Mouse (Mus musculus) E14TG2a.4 (cell line): ENCODE data around the gene Ube2j2.

Source experiments
- H3K27me3 ChIP-seq: 2 replicates; pipeline ENCODE4 v1.6.1; 2014; ENCODE audit warnings: low read length, control low read depth; ENCODE audit not compliant: insufficient read depth
- H3K36me3 ChIP-seq: 2 replicates; pipeline ENCODE4 v1.6.1; 2014; ENCODE audit warnings: low read length, control low read depth; ENCODE audit not compliant: insufficient read depth
- H3K4me1 ChIP-seq: replicated peaks from 2 replicates; pipeline ENCODE4 v1.6.1; 2014; ENCODE audit warnings: low read depth, low read length, control low read depth
- H3K4me3 ChIP-seq: replicated peaks from 2 replicates; pipeline ENCODE4 v1.5.1; 2014; ENCODE audit warnings: mild to moderate bottlenecking, low read length
- H3K9me3 ChIP-seq: 2 replicates; pipeline ENCODE4 v1.6.1; 2014; ENCODE audit warnings: low read length, control low read depth
- CTCF ChIP-seq: conservative IDR thresholded peaks from 2 replicates; pipeline ENCODE4 v1.5.1; 2014; ENCODE audit warnings: low read length
- NANOG ChIP-seq: IDR thresholded peaks from 2 replicates; pipeline ENCODE4 v1.6.1; 2014; ENCODE audit warnings: borderline replicate concordance, low read length, mixed read lengths
- POU5F1 ChIP-seq: IDR thresholded peaks from 2 replicates; pipeline ENCODE4 v1.6.1; 2014; ENCODE audit warnings: low read length, borderline replicate concordance

The Ube2j2 gene

DNA sequence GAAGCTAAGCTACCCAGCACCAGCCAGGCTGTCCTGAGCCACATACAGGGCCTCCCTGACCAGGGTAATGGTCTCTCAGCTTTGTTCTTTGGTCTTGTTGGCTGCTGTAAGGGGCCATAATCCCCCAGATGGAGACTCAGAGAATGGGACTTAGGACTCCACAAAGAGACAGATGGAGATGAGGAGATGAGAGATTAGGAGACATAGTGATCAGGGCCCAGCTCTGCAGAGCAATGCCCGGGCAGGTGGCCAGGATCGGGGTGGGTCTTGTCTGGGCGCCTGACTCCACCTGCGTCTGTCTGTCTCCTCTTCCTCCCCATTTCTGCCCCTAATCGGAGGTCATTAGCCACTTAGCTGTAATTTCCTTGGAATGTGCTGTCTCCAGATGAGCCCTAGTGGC lies 26.7 kb downstream of the Ube2j2 start:
- Histone ChIP-seq H3K27me3 (no peaks in the 10 kb centered on the region; the same call in 1 of the 2 replicates), H3K9me3 (no peaks in the 10 kb centered on the region), H3K36me3 (peaks cover 21% of the 10 kb centered on the region), H3K4me1 (peaks cover 20% of the 10 kb centered on the region), H3K4me3 (no peak overlapping the region)
- TF ChIP-seq POU5F1 (no peak), CTCF (no peak), NANOG (no peak)

DNA sequence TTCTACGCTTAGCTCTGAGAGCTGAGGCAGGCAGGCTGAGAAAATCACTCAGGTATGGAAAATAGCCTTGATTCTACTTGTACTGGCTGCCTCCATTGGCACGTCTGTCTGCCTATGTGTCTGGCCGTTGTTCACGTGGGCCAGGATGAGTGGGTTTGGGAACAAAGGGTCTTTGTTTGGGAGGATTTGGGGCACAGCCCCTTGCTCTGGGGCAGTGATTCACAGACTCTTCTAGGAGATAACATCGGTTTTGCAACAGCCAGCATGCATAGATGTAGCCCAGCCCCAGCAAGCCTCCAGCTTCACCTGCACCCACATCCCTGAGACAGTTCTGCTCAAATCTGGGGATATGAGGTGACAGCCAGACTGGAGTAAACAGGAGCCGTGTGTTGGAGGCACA lies 29.0 kb downstream of the Ube2j2 start:
- Histone ChIP-seq H3K27me3 (no peaks in the 10 kb centered on the region; the same call in 1 of the 2 replicates), H3K36me3 (no peaks in the 10 kb centered on the region), H3K4me3 (no peak overlapping the region), H3K4me1 (peaks cover 20% of the 10 kb centered on the region), H3K9me3 (peaks cover 5% of the 10 kb centered on the region)
- no peak for TF ChIP-seq NANOG
- no peak for TF ChIP-seq POU5F1
- no peak for TF ChIP-seq CTCF

- TF ChIP-seq CTCF (no peak), NANOG (no peak), POU5F1 (no peak)
- Histone ChIP-seq H3K27me3 (no peaks in the 10 kb centered on the region; the same call in 1 of the 2 replicates), H3K4me3 (no peak overlapping the region), H3K4me1 (peaks cover 20% of the 10 kb centered on the region), H3K36me3 (no peaks in the 10 kb centered on the region), H3K9me3 (peaks cover 5% of the 10 kb centered on the region)
Observed at GRCm38 (mm10) chr4:155973239-155973638, 29.6 kb downstream of the Ube2j2 start.

- H3K4me1 ChIP-seq: peaks cover 9% of the 10 kb centered on the region
- H3K27me3 ChIP-seq: 0 out of 2 replicates have a peak, but pooled peaks cover 5% of the 10 kb centered on the region
- H3K4me3 ChIP-seq: no peak overlapping the region
- TF ChIP-seq NANOG (no peak), POU5F1 (no peak), CTCF (no peak)
- no peaks in the 10 kb centered on the region for H3K36me3 ChIP-seq
- H3K9me3 ChIP-seq: peaks cover 5% of the 10 kb centered on the region
Observed at GRCm38 (mm10) chr4:155981436-155982082, 37.9 kb downstream of the Ube2j2 start.

DNA sequence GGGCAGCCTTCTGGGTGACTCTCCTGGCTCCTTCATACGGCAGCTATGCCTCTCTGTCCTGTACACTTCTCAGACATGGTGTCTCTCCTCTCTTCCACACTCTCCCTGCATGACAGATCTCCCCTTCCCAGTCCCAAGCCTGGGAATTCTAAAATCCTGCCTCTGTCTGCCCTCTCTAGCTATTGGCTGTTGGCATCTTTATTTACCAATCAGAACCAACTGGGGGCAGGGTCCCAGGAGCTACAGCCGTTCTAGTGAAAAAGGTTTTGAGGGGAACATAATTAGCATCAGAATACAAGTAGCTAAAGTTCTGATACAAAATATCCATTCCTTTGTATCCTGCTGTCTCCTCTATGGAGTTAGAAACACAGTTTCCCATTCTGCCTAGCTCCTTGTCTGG lies 40.2 kb downstream of the Ube2j2 start:
- H3K9me3 ChIP-seq: no peaks in the 10 kb centered on the region
- 0 out of 2 replicates have a peak, but pooled peaks cover 5% of the 10 kb centered on the region for H3K27me3 ChIP-seq
- H3K4me3 ChIP-seq: no peak overlapping the region
- peaks cover 4% of the 10 kb centered on the region; the same call in 1 of the 2 replicates for H3K36me3 ChIP-seq
- peaks cover 15% of the 10 kb centered on the region for H3K4me1 ChIP-seq
- TF ChIP-seq POU5F1: no peak
- peak; percentile 23; the same call in 1 of the 2 replicates for TF ChIP-seq NANOG

- H3K36me3 ChIP-seq: peaks cover 43% of the 10 kb centered on the region
- no peaks in the 10 kb centered on the region for H3K27me3 ChIP-seq
- H3K4me3 ChIP-seq: peak overlapping the region; percentile 97
- TF ChIP-seq NANOG: no peak; the same call in 1 of the 2 replicates
- TF ChIP-seq CTCF: no peak
- no peak for TF ChIP-seq POU5F1
- no peaks in the 10 kb centered on the region for H3K9me3 ChIP-seq
- peaks cover 49% of the 10 kb centered on the region for H3K4me1 ChIP-seq
Observed at GRCm38 (mm10) chr4:155991211-155991907, 47.7 kb downstream of the Ube2j2 start.

DNA sequence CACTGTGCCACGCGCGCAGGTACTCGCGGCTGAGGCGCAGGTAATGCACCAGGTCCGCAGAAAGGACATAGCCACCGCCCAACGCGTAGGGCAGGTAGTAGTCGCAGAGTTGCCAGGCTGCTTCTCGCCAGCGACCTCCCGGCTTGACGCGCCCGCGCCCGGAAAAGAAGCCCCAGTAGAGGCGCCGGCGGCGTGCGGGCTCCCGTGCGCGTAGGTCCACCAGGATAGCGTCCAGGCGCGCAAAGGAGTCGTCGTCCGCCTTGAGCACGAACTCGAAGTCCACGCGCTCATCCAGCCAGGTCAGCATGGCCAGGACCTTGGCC lies 48.2 kb downstream of the Ube2j2 start:
- peak overlapping the region; percentile 97 for H3K4me3 ChIP-seq
- peaks cover 48% of the 10 kb centered on the region for H3K36me3 ChIP-seq
- no peaks in the 10 kb centered on the region for H3K9me3 ChIP-seq
- no peak for TF ChIP-seq POU5F1
- TF ChIP-seq CTCF: no peak
- no peak for TF ChIP-seq NANOG
- no peaks in the 10 kb centered on the region for H3K27me3 ChIP-seq
- peaks cover 54% of the 10 kb centered on the region for H3K4me1 ChIP-seq

GRCm38 (mm10) chr4:155992241-155992905 lies 48.7 kb downstream of the Ube2j2 start, which contains the start of the genes B3galt6 and Sdf4:
Gene B3galt6 (minus strand): TSS chr4:155992649.
Gene Sdf4 (plus strand): TSS chr4:155992872.
- no peak for TF ChIP-seq POU5F1
- TF ChIP-seq CTCF: no peak
- TF ChIP-seq NANOG: no peak
- H3K27me3 ChIP-seq: no peaks in the 10 kb centered on the region
- H3K4me3 ChIP-seq: peak within 1 kb of the TSS; percentile 97
- peaks cover 53% of the 10 kb centered on the region for H3K36me3 ChIP-seq
- H3K9me3 ChIP-seq: no peaks in the 10 kb centered on the region
- H3K4me1 ChIP-seq: peaks cover 57% of the 10 kb centered on the region
